Mouse (Mus musculus): ENCODE results near the gene Bicd2.

DNA sequence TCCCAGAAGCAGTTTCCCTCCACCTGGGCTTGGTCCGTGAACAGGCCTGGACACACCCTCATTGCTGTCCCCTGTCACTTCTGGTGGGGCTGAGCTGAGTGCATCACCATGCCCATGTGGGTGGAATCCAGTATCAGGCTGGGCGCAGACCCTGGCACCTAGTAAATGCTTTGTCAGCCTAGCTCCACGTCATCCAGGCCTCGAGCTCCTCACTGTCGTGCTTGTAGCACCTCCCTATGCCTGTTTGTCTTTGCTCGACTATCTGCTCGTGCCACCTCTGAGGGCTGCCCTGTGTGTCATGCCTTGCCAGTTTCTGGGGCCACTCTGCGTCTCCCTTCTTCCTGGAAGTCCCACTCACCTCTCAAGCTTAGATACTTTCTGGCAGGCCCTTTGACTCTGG, 3.2 kb downstream of the Bicd2 start:
- TF ChIP-seq CTCF (IDR thresholded peaks at IDR 0.05; ENCODE audit: low read depth, low read length): no peak
- TF ChIP-seq POLR2A (IDR thresholded peaks at IDR 0.05; ENCODE audit: extremely low read depth, insufficient read depth, low read length): no peak

All from liver, adult 2 months (tissue).